Mouse (Mus musculus): ENCODE results near the gene Rp9.
"Not testable (repeated sequence)": the region's sequence is repeated elsewhere in the genome, so short reads cannot be mapped to it uniquely, and the experiment has no call there.

The Rp9 gene

GRCm38 (mm10) chr9:22461946-22462345 lies 7.6 kb downstream of the Rp9 start:
- DNase-seq (ENCODE audit: low spot score): no peak

- peak; percentile 19 for DNase-seq (ENCODE audit: low spot score)
Observed at GRCm38 (mm10) chr9:22457142-22457835, 12.3 kb downstream of the Rp9 start.

GRCm38 (mm10) chr9:22455041-22455440 lies 14.5 kb downstream of the Rp9 start:
- no peak for DNase-seq (ENCODE audit: low spot score)

- DNase-seq (ENCODE audit: low spot score): not testable (repeated sequence)
Observed at GRCm38 (mm10) chr9:22453990-22454389, 15.6 kb downstream of the Rp9 start, which contains the start of gene Gm17545. Gene Gm17545 (plus strand): TSS chr9:22454290.

- no peak for DNase-seq (ENCODE audit: low spot score)
Observed at GRCm38 (mm10) chr9:22453501-22453924, 16.0 kb downstream of the Rp9 start.

GRCm38 (mm10) chr9:22452697-22453096 lies 16.8 kb downstream of the Rp9 start:
- no peak for DNase-seq (ENCODE audit: low spot score)

GRCm38 (mm10) chr9:22449209-22449608 lies 20.3 kb downstream of the Rp9 start:
- DNase-seq (ENCODE audit: low spot score): no peak

GRCm38 (mm10) chr9:22448420-22448819 lies 21.1 kb downstream of the Rp9 start:
- DNase-seq (ENCODE audit: low spot score): no peak

- no peak for DNase-seq (ENCODE audit: low spot score)
Observed at GRCm38 (mm10) chr9:22447213-22447612, 22.3 kb downstream of the Rp9 start.

GRCm38 (mm10) chr9:22445123-22445522 lies 24.4 kb downstream of the Rp9 start:
- no peak for DNase-seq (ENCODE audit: low spot score)

- peak; percentile 11 for DNase-seq (ENCODE audit: low spot score)
Observed at GRCm38 (mm10) chr9:22443157-22443556, 26.4 kb downstream of the Rp9 start.

GRCm38 (mm10) chr9:22438826-22439225 lies 30.7 kb downstream of the Rp9 start:
- no peak for DNase-seq (ENCODE audit: low spot score)

GRCm38 (mm10) chr9:22434101-22434500 lies 35.4 kb downstream of the Rp9 start:
- DNase-seq (ENCODE audit: low spot score): no peak

- DNase-seq (ENCODE audit: low spot score): no peak
Observed at GRCm38 (mm10) chr9:22433221-22433620, 36.3 kb downstream of the Rp9 start.

- DNase-seq (ENCODE audit: low spot score): no peak
Observed at GRCm38 (mm10) chr9:22430315-22430840, 39.2 kb downstream of the Rp9 start.

- DNase-seq (ENCODE audit: low spot score): peak; percentile 3
Observed at GRCm38 (mm10) chr9:22429533-22430241, 39.9 kb downstream of the Rp9 start.

GRCm38 (mm10) chr9:22428666-22429410 lies 40.7 kb downstream of the Rp9 start:
- no peak for DNase-seq (ENCODE audit: low spot score)

- DNase-seq (ENCODE audit: low spot score): no peak
Observed at GRCm38 (mm10) chr9:22428028-22428665, 41.4 kb downstream of the Rp9 start.

GRCm38 (mm10) chr9:22424719-22425118 lies 44.8 kb downstream of the Rp9 start:
- DNase-seq (ENCODE audit: low spot score): no peak

GRCm38 (mm10) chr9:22424196-22424595 lies 45.3 kb downstream of the Rp9 start:
- DNase-seq (ENCODE audit: low spot score): no peak

- no peak for DNase-seq (ENCODE audit: low spot score)
Observed at GRCm38 (mm10) chr9:22423507-22423906, 46.0 kb downstream of the Rp9 start.

GRCm38 (mm10) chr9:22422559-22422958 lies 47.0 kb downstream of the Rp9 start:
- DNase-seq (ENCODE audit: low spot score): no peak

Measured in lung, postnatal 25 days (tissue).